Mouse (Mus musculus) kidney, adult 2 months (tissue): ENCODE data around the gene 4933428G20Rik.

Experiments
- CTCF ChIP-seq: fragments of 200-500 bp; conservative IDR thresholded peaks from 2 replicates; pipeline ENCODE4 v1.5.1; 2011; ENCODE audit warnings: low read depth, mild to moderate bottlenecking, control low read depth, low read length, moderate library complexity, mixed read lengths; ENCODE audit not compliant: insufficient read depth, insufficient read length
- POLR2A ChIP-seq: fragments of 200-500 bp; IDR thresholded peaks from one replicate; pipeline ENCODE4 v1.6.1; 2011; ENCODE audit warnings: low read depth, low read length, control low read depth

DNA sequence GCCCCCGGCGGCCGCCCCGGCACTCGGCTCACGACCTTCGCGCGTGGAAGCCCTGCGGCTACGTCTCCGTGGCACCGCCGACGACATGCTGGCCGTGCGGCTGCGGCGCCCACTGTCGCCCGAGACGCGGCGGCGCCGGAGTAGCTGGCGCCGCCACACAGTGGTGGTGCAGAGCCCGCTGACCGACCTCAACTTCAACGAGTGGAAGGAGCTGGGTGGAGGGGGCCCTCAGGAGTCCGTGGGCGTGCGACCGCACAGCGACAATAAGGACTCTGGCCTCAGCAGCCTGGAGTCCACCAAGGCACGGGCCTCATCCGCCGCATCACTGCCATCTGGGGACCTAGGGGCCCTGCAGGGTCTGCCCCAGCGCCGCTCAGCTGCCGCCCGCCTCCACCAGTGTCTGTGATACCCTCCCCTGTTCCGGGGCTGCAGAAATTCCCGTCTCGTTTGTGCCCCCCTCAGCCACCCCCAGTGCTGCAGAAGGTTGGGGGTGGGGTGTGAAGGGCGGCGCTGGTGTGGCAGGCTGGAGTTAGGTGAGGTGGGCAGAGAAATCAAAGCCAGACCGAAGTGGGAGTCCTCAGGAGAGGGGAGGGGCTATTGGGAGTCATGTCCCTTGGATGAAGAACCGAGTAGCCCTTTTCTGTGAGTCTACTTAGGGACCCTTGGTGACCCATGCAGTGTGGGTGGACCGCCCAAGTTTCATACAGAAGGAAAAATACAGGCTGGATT is 744 bp upstream of the 4933428G20Rik start:
- no peak for TF ChIP-seq POLR2A
- TF ChIP-seq CTCF: no peak
